Mouse (Mus musculus): ENCODE measurements around the gene Thrb. TPM values are rescaled to one million over a fixed set of nuclear protein-coding genes. Genes with fewer than 3 reads are reported as not detected.

Gene Thrb
- polyA plus RNA-seq, 1 experiment = 21.2 TPM

GRCm38 (mm10) chr14:17700228-17700627 lies 40.2 kb downstream of the Thrb start:
- DNase-seq (ENCODE audit: extremely low spot score in 1 of 2, low spot score in 1 of 2) = no peak

GRCm38 (mm10) chr14:17713297-17713904 lies 53.3 kb downstream of the Thrb start:
- peak in 1 of 2 experiments; percentile 39 for DNase-seq (ENCODE audit: extremely low spot score in 1 of 2, low spot score in 1 of 2)

- no peak for DNase-seq (ENCODE audit: extremely low spot score in 1 of 2, low spot score in 1 of 2)
Observed at GRCm38 (mm10) chr14:17719494-17719893, 59.4 kb downstream of the Thrb start.

GRCm38 (mm10) chr14:17722824-17723445 lies 62.9 kb downstream of the Thrb start:
- peak in 1 of 2 experiments; percentile 55 for DNase-seq (ENCODE audit: extremely low spot score in 1 of 2, low spot score in 1 of 2)

- DNase-seq (ENCODE audit: extremely low spot score in 1 of 2, low spot score in 1 of 2) = no peak
Observed at GRCm38 (mm10) chr14:17724577-17724976, 64.5 kb downstream of the Thrb start.

GRCm38 (mm10) chr14:17726906-17727305 lies 66.8 kb downstream of the Thrb start:
- DNase-seq (ENCODE audit: extremely low spot score in 1 of 2, low spot score in 1 of 2) = no peak

- DNase-seq (ENCODE audit: extremely low spot score in 1 of 2, low spot score in 1 of 2) = no peak
Observed at GRCm38 (mm10) chr14:17727878-17728277, 67.8 kb downstream of the Thrb start.

GRCm38 (mm10) chr14:17728889-17729288 lies 68.8 kb downstream of the Thrb start:
- DNase-seq (ENCODE audit: extremely low spot score in 1 of 2, low spot score in 1 of 2) = no peak

GRCm38 (mm10) chr14:17731020-17731419 lies 71.0 kb downstream of the Thrb start:
- no peak for DNase-seq (ENCODE audit: extremely low spot score in 1 of 2, low spot score in 1 of 2)

- no peak for DNase-seq (ENCODE audit: extremely low spot score in 1 of 2, low spot score in 1 of 2)
Observed at GRCm38 (mm10) chr14:17733077-17733778, 73.2 kb downstream of the Thrb start.

GRCm38 (mm10) chr14:17733779-17734137 lies 73.7 kb downstream of the Thrb start:
- no peak for DNase-seq (ENCODE audit: extremely low spot score in 1 of 2, low spot score in 1 of 2)

GRCm38 (mm10) chr14:17735440-17735839 lies 75.4 kb downstream of the Thrb start:
- DNase-seq (ENCODE audit: extremely low spot score in 1 of 2, low spot score in 1 of 2) = no peak

GRCm38 (mm10) chr14:17740903-17741302 lies 80.8 kb downstream of the Thrb start:
- no peak for DNase-seq (ENCODE audit: extremely low spot score in 1 of 2, low spot score in 1 of 2)

- DNase-seq (ENCODE audit: extremely low spot score in 1 of 2, low spot score in 1 of 2) = no peak
Observed at GRCm38 (mm10) chr14:17742264-17742663, 82.2 kb downstream of the Thrb start.

- no peak for DNase-seq (ENCODE audit: extremely low spot score in 1 of 2, low spot score in 1 of 2)
Observed at GRCm38 (mm10) chr14:17742902-17743712, 83.0 kb downstream of the Thrb start.

GRCm38 (mm10) chr14:17743713-17744158 lies 83.7 kb downstream of the Thrb start:
- peak in 1 of 2 experiments; percentile 43 for DNase-seq (ENCODE audit: extremely low spot score in 1 of 2, low spot score in 1 of 2)

GRCm38 (mm10) chr14:17747922-17748321 lies 87.9 kb downstream of the Thrb start:
- DNase-seq (ENCODE audit: extremely low spot score in 1 of 2, low spot score in 1 of 2) = no peak

- no peak for DNase-seq (ENCODE audit: extremely low spot score in 1 of 2, low spot score in 1 of 2)
Observed at GRCm38 (mm10) chr14:17748945-17749344, 88.9 kb downstream of the Thrb start.

- DNase-seq (ENCODE audit: extremely low spot score in 1 of 2, low spot score in 1 of 2) = no peak
Observed at GRCm38 (mm10) chr14:17751911-17752310, 91.8 kb downstream of the Thrb start.

GRCm38 (mm10) chr14:17753429-17753828 lies 93.4 kb downstream of the Thrb start:
- DNase-seq (ENCODE audit: extremely low spot score in 1 of 2, low spot score in 1 of 2) = no peak

GRCm38 (mm10) chr14:17756732-17757131 lies 96.7 kb downstream of the Thrb start:
- DNase-seq (ENCODE audit: extremely low spot score in 1 of 2, low spot score in 1 of 2) = no peak

All from frontal cortex, adult 2 months (tissue).